Mouse (Mus musculus) heart, embryonic 11.5 days (tissue): Measurements from ENCODE around the gene Tff3. TPM values are rescaled to one million over a fixed set of nuclear protein-coding genes. Genes with fewer than 3 reads are reported as not detected.

Experiments used
- ATAC-seq: fragments of 200-750 bp; cut with Nextera tagmentation; replicated peaks from 2 replicates; pipeline ENCODE4 v1.8.0; 2017; ENCODE audit warnings: moderate library complexity; ENCODE audit not compliant: insufficient number of reproducible peaks, low FRiP score, low TSS enrichment
- H3K27ac ChIP-seq: fragments of 300-500 bp; sonication (generic); 2 replicates; pipeline ENCODE4 v1.5.1; 2014; ENCODE audit warnings: mild to moderate bottlenecking, low read depth, low read length
- H3K27me3 ChIP-seq: fragments of 300-500 bp; sonication (generic); 2 replicates; pipeline ENCODE4 v1.6.1; 2014; ENCODE audit warnings: mild to moderate bottlenecking, low read length, mixed read lengths; ENCODE audit not compliant: control insufficient read depth, insufficient read depth
- H3K36me3 ChIP-seq: fragments of 300-500 bp; sonication (generic); 2 replicates; pipeline ENCODE4 v1.6.1; 2014; ENCODE audit warnings: mild to moderate bottlenecking, low read length, moderate library complexity, mixed read lengths; ENCODE audit not compliant: control insufficient read depth, insufficient read depth
- H3K4me1 ChIP-seq: fragments of 300-500 bp; sonication (generic); 2 replicates; pipeline ENCODE4 v1.6.1; 2014; ENCODE audit warnings: low read length; ENCODE audit not compliant: control insufficient read depth, insufficient read depth
- H3K4me2 ChIP-seq: fragments of 300-500 bp; sonication (generic); 2 replicates; pipeline ENCODE4 v1.6.1; 2014; ENCODE audit warnings: mild to moderate bottlenecking, moderate library complexity
- H3K4me3 ChIP-seq: fragments of 300-500 bp; sonication (generic); 2 replicates; pipeline ENCODE4 v1.5.1; 2014; ENCODE audit warnings: low read depth, low read length
- H3K9ac ChIP-seq: fragments of 300-500 bp; sonication (generic); 2 replicates; pipeline ENCODE4 v1.6.1; 2014; ENCODE audit warnings: mild to moderate bottlenecking, low read depth, low read length, moderate library complexity
- H3K9me3 ChIP-seq: fragments of 300-500 bp; sonication (generic); replicated peaks from 2 replicates; pipeline ENCODE4 v1.6.1; 2016; ENCODE audit warnings: low read length; ENCODE audit not compliant: control insufficient read depth
- WGBS: fragments of 180-500 bp; shearing (Covaris S2); extraction: QIAGEN DNeasy Blood & Tissue Kit; methylation state at CpG from one replicate; pipeline ENCODE4 v1.1.7; 2014; ENCODE audit not compliant: insufficient replicate concordance; 5-methylcytosine and 5-hydroxymethylcytosine counted together
- polyA plus RNA-seq: library from polyadenylated mRNA; unstranded; fragments of >200 nt; fragmentation: Nextera tagmentation; extraction: Ambion mirVana; gene quantifications from 2 replicates; pipeline ENCODE4 v1.2.1, GENCODE M21; 2014

Tff3 gene
- polyA plus RNA-seq, 1 experiment from 2014 or later: not detected

DNA sequence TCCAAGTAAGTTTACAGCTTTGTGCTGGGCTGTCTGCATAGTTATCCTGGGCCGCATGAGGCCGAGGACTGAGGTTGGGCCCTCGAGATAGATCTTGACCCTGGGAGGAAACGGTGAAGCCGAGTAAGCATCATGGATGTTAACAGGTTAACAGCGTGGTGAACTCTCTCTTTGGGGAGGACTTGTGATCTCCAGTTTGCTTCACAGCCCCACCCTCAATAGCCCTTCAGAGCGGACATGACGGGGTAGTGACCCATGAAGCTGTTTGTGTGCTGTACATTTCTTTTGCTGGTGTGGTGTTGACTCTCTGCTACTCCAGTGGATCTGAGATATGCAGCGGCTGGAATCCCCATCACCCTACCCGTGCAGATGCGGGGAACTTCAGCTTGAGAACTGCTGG lies 50.9 kb downstream of the Tff3 start:
- no peak overlapping the region for H3K4me3 ChIP-seq
- H3K9me3 ChIP-seq: no peaks in the 10 kb centered on the region
- H3K27ac ChIP-seq: peak overlapping the region; percentile 54; the same call in 1 of the 2 replicates
- ATAC-seq: no peak
- no peak overlapping the region for H3K4me2 ChIP-seq
- H3K36me3 ChIP-seq: no peaks in the 10 kb centered on the region
- no peaks in the 10 kb centered on the region for H3K27me3 ChIP-seq
- no peak overlapping the region for H3K9ac ChIP-seq
- 81% methylated on average over 11 of the region's 11 CpGs for WGBS
- H3K4me1 ChIP-seq: peaks cover 31% of the 10 kb centered on the region

- Histone ChIP-seq H3K27ac (no peak overlapping the region), H3K4me1 (peaks cover 42% of the 10 kb centered on the region)
Observed at GRCm38 (mm10) chr17:31077561-31077960, 51.9 kb downstream of the Tff3 start.

DNA sequence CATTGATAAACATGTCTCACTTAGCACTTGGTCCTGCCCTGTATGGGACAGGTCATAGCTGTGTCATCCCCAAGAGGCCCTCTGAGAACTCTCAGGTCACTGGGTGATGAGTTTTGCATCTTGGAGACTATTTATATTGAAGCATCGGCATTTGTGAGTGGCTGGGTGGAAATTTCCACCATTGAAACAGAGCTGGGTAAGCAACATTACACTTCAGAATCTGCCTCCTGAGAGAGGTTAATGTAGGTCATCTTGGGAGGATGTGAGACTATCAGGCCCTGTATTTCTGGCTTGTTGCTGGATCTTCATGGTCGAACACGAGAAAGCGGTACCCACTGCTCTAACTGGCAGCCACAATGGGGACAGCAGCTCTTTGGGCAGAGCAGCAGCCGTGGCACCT lies 54.0 kb downstream of the Tff3 start:
- no peaks in the 10 kb centered on the region for H3K36me3 ChIP-seq
- no peaks in the 10 kb centered on the region for H3K27me3 ChIP-seq
- no peak for ATAC-seq
- WGBS: 78% methylated on average over 5 of the region's 5 CpGs
- no peak overlapping the region for H3K4me2 ChIP-seq
- no peak overlapping the region for H3K4me3 ChIP-seq
- no peaks in the 10 kb centered on the region for H3K9me3 ChIP-seq
- no peak overlapping the region for H3K27ac ChIP-seq
- H3K9ac ChIP-seq: no peak overlapping the region
- peaks cover 62% of the 10 kb centered on the region for H3K4me1 ChIP-seq

More at GRCm38 (mm10) chr17:31077561-31077960, 51.9 kb downstream of the Tff3 start:
- H3K9ac ChIP-seq: no peak overlapping the region
- no peaks in the 10 kb centered on the region for H3K9me3 ChIP-seq
- no peaks in the 10 kb centered on the region for H3K27me3 ChIP-seq
- WGBS: 71% methylated on average over 5 of the region's 5 CpGs
- no peak overlapping the region for H3K4me3 ChIP-seq
- no peak overlapping the region for H3K4me2 ChIP-seq
- ATAC-seq: no peak
- H3K36me3 ChIP-seq: no peaks in the 10 kb centered on the region

Other genes with a start within 250 kb of the Tff3 start
- 0.08 and 0.14 TPM in 2 replicates for gene Glp1r, start 227.8 kb downstream of the Tff3 start, polyA plus RNA-seq
- not detected in 2 replicates for gene Umodl1, start 175.0 kb downstream of the Tff3 start, polyA plus RNA-seq
- gene Abcg1, start 72.0 kb downstream of the Tff3 start, polyA plus RNA-seq: 4.6 and 6.4 TPM in 2 replicates
- gene Tff2, start 14.6 kb upstream of the Tff3 start, polyA plus RNA-seq: not detected in 2 replicates
- gene Tff1, start 35.6 kb upstream of the Tff3 start, polyA plus RNA-seq: 0.31 TPM in 1 of 2 replicates, not detected in the other
- 0.07 TPM in 1 of 2 replicates, not detected in the other for gene Tmprss3, start 69.3 kb upstream of the Tff3 start, polyA plus RNA-seq
- 2.4 and 2.9 TPM in 2 replicates for gene Ubash3a, start 78.2 kb upstream of the Tff3 start, polyA plus RNA-seq
- 1.7 and 1.9 TPM in 2 replicates for gene Rsph1, start 147.7 kb upstream of the Tff3 start, polyA plus RNA-seq
- 4.6 TPM in 2 replicates for gene Slc37a1, start 157.1 kb upstream of the Tff3 start, polyA plus RNA-seq